Comparison of ENCODE assay signal across 26 mouse cellular contexts in genomic region chr6:15323099-15323498, GRCm38 (mm10).
DNase-seq lines count a peak whose midpoint lies in the region; ATAC-seq and TF ChIP-seq lines count a peak whose summit lies in the region.
"Had no signal": no experiment of that assay in that cellular context is flagged by ENCODE, and none has a peak within 500 bp of the region (broad histone marks: within the 10 kb centered on the region; RNA-seq: fewer than 3 reads in every experiment).

No protein-coding gene starts in this region.

- H3K36me3 ChIP-seq in hindbrain, embryonic 16.5 days (ENCODE audit: control insufficient read depth, insufficient read depth, low read length) = no peaks in the 10 kb centered on the region
- no peaks in the 10 kb centered on the region for H3K36me3 ChIP-seq in hindbrain, embryonic 13.5 days
- no peaks in the 10 kb centered on the region for H3K36me3 ChIP-seq in forebrain, embryonic 12.5 days (replicated peaks)
- no peaks in the 10 kb centered on the region for H3K36me3 ChIP-seq in forebrain, embryonic 15.5 days
- H3K36me3 ChIP-seq: embryonic facial prominence, embryonic 15.5 days; heart, embryonic 10.5 days; heart, embryonic 13.5 days had no signal

- H3K27ac ChIP-seq in hindbrain, embryonic 16.5 days (ENCODE audit: low read depth, low read length) = no peak overlapping the region
- H3K27ac ChIP-seq in hindbrain, embryonic 13.5 days = no peak overlapping the region
- no peak overlapping the region for H3K27ac ChIP-seq in forebrain, embryonic 12.5 days
- 0 out of 2 replicates have a peak overlapping the region, but pooled peaks have one; percentile 8 for H3K27ac ChIP-seq in forebrain, embryonic 15.5 days (replicated peaks)
- H3K27ac ChIP-seq: embryonic facial prominence, embryonic 15.5 days; gastrocnemius, adult 2 months; heart, adult 2 months; heart, embryonic 10.5 days; heart, embryonic 13.5 days had no signal

- H3K9ac ChIP-seq in hindbrain, embryonic 16.5 days (ENCODE audit: low read depth, low read length) = no peak overlapping the region
- H3K9ac ChIP-seq in hindbrain, embryonic 13.5 days = no peak overlapping the region
- no peak overlapping the region for H3K9ac ChIP-seq in forebrain, embryonic 12.5 days
- no peak overlapping the region for H3K9ac ChIP-seq in forebrain, embryonic 15.5 days (replicated peaks)
- H3K9ac ChIP-seq: embryonic facial prominence, embryonic 15.5 days; heart, embryonic 13.5 days had no signal

- TF ChIP-seq POLR2A in brain, embryonic 14.5 days (IDR thresholded peaks at IDR 0.05; ENCODE audit: borderline replicate concordance, extremely low read depth, insufficient read depth, insufficient read length, poor library complexity, severe bottlenecking) = no peak

- H3K4me2 ChIP-seq in hindbrain, embryonic 16.5 days (ENCODE audit: low read length) = no peak overlapping the region
- H3K4me2 ChIP-seq in hindbrain, embryonic 13.5 days = no peak overlapping the region
- no peak overlapping the region for H3K4me2 ChIP-seq in forebrain, embryonic 12.5 days
- no peak overlapping the region for H3K4me2 ChIP-seq in forebrain, embryonic 15.5 days (replicated peaks)
- H3K4me2 ChIP-seq: embryonic facial prominence, embryonic 15.5 days; heart, embryonic 13.5 days had no signal

- 0 out of 2 replicates have a peak, but pooled peaks have one; percentile 48 for ATAC-seq in hindbrain, embryonic 16.5 days
- ATAC-seq in hindbrain, embryonic 13.5 days (ENCODE audit: low FRiP score) = no peak
- ATAC-seq in forebrain, embryonic 12.5 days (ENCODE audit: low FRiP score) = peak; percentile 85
- peak; percentile 89 for ATAC-seq in forebrain, embryonic 15.5 days (replicated peaks)
- ATAC-seq: CD4-positive, CD25-positive, alpha-beta regulatory T cell, adult 4 months; intestine, postnatal 0 days had no signal

- no peak overlapping the region for H3K4me3 ChIP-seq in hindbrain, embryonic 16.5 days (ENCODE audit: low read length)
- H3K4me3 ChIP-seq in hindbrain, embryonic 13.5 days = no peak overlapping the region
- no peak overlapping the region for H3K4me3 ChIP-seq in forebrain, embryonic 12.5 days (replicated peaks)
- H3K4me3 ChIP-seq in forebrain, embryonic 15.5 days = no peak overlapping the region
- H3K4me3 ChIP-seq: embryonic facial prominence, embryonic 15.5 days; gastrocnemius, adult 2 months; heart, adult 2 months; heart, embryonic 10.5 days; heart, embryonic 13.5 days had no signal

- no peaks in the 10 kb centered on the region for H3K9me3 ChIP-seq in hindbrain, embryonic 16.5 days (ENCODE audit: control insufficient read depth, low read length)
- H3K9me3 ChIP-seq in hindbrain, embryonic 13.5 days = no peaks in the 10 kb centered on the region
- no peaks in the 10 kb centered on the region for H3K9me3 ChIP-seq in forebrain, embryonic 12.5 days
- H3K9me3 ChIP-seq in forebrain, embryonic 15.5 days = no peaks in the 10 kb centered on the region
- H3K9me3 ChIP-seq: embryonic facial prominence, embryonic 15.5 days; heart, embryonic 10.5 days; heart, embryonic 13.5 days had no signal

- TF ChIP-seq CTCF in brain, embryonic 14.5 days (IDR thresholded peaks at IDR 0.05; ENCODE audit: borderline replicate concordance, extremely low read depth, insufficient read depth, insufficient read length) = no peak

- no peaks in the 10 kb centered on the region for H3K4me1 ChIP-seq in hindbrain, embryonic 16.5 days (ENCODE audit: control insufficient read depth, insufficient read depth, low read depth, low read length)
- no peaks in the 10 kb centered on the region for H3K4me1 ChIP-seq in hindbrain, embryonic 13.5 days (replicated peaks)
- no peaks in the 10 kb centered on the region for H3K4me1 ChIP-seq in forebrain, embryonic 12.5 days
- peaks cover 21% of the 10 kb centered on the region for H3K4me1 ChIP-seq in forebrain, embryonic 15.5 days
- H3K4me1 ChIP-seq: embryonic facial prominence, embryonic 15.5 days; heart, embryonic 10.5 days had no signal

- DNase-seq in brain, embryonic 14.5 days (ENCODE audit: low read depth) = peak; percentile 79
- no peak for DNase-seq in layer of hippocampus, adult 8-10 months (ENCODE audit: low spot score in 2 of 2)
- no peak for DNase-seq in spleen, postnatal 4 days (ENCODE audit: low spot score in 2 of 2)
- DNase-seq in heart, adult 18-20 months = no peak
- DNase-seq: adrenal gland, adult 2 months; adrenal gland, postnatal 14 days; cerebellum, adult 11-12 months; cerebellum, adult 8-10 months; cerebellum, postnatal 10 days; cerebellum, postnatal 36 days; embryo, embryonic 11 days; gastrocnemius, adult 2 months; gastrocnemius, postnatal 25 days; heart, adult 2 months; heart, postnatal 14 days; heart, postnatal 4 days; kidney, adult 2 months had no signal

- no peaks in the 10 kb centered on the region for H3K27me3 ChIP-seq in hindbrain, embryonic 16.5 days (replicated peaks; ENCODE audit: control insufficient read depth, insufficient read depth, low read length)
- no peaks in the 10 kb centered on the region for H3K27me3 ChIP-seq in hindbrain, embryonic 13.5 days
- H3K27me3 ChIP-seq in forebrain, embryonic 12.5 days = no peaks in the 10 kb centered on the region
- no peaks in the 10 kb centered on the region for H3K27me3 ChIP-seq in forebrain, embryonic 15.5 days
- H3K27me3 ChIP-seq: embryonic facial prominence, embryonic 15.5 days; heart, embryonic 13.5 days had no signal
